Mouse (Mus musculus) liver, adult 2 months (tissue): ENCODE results near the gene Wfdc3.

Source experiments
- CTCF ChIP-seq: fragments of 200-500 bp; IDR thresholded peaks from 2 replicates; pipeline ENCODE4 v1.5.1; 2011; ENCODE audit warnings: low read depth, low read length, control low read depth
- POLR2A ChIP-seq: fragments of 200-500 bp; IDR thresholded peaks from 2 replicates; pipeline ENCODE4 v1.6.1; 2011; ENCODE audit warnings: low read length, control low read depth; ENCODE audit not compliant: insufficient read depth; ENCODE audit errors: extremely low read depth

- TF ChIP-seq POLR2A (no peak), CTCF (peak; percentile 23; the same call in 1 of the 2 replicates)
These were observed 38.3 kb upstream of the Wfdc3 start for GRCm38 (mm10) chr2:164783926-164784581.
